In the genomic region with DNA sequence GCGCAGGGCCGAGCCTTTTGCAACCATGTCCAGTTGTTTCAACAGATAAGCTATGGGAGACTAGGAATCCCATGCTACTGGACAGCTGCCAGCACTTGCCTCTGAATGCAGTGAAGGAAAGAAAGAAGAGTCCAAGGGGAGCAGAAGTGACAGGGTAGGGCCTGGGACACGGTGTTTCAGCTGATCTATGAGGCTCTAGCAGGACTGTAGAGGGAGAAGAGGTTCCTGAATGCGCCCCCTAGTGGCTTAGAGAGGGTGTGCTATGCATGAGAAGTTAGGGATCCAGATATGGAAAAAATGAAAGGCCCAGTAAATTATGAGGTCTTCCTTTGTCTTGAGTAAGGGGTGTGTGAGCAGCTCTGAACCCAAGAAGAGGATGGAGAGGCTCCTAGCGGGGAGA, we compare ENCODE assay signal across 7 mouse cellular contexts. TPM values are rescaled to one million over a fixed set of nuclear protein-coding genes. Genes with fewer than 3 reads are reported as not detected.
DNase-seq lines count a peak whose midpoint lies in the region; ATAC-seq lines count a peak whose summit lies in the region.

No protein-coding gene starts in this region.

- no peaks in the 10 kb centered on the region for H3K27me3 ChIP-seq in intestine, embryonic 16.5 days (replicated peaks; ENCODE audit: control insufficient read depth, insufficient read depth, low read length)

- peak; percentile 12 for DNase-seq in right cerebral cortex, adult 18-20 months
- no peak for DNase-seq in right cerebral cortex, postnatal 25 days
- DNase-seq in adipocyte (ENCODE audit: low spot score) = peak; percentile 93
- DNase-seq in embryo, embryonic 9.5 days (ENCODE audit: extremely low spot score) = peak; percentile 32
- DNase-seq in lung, adult 18-20 months = peak; percentile 44 to 60
- peak; percentile 23 to 58 for DNase-seq in spleen, postnatal 14 days (ENCODE audit: low spot score in 2 of 2)

- H3K4me1 ChIP-seq in intestine, embryonic 16.5 days (ENCODE audit: control insufficient read depth, insufficient read depth, low read length) = peaks cover 3% of the 10 kb centered on the region; the same call in 1 of the 2 replicates

- no peak overlapping the region for H3K9ac ChIP-seq in intestine, embryonic 16.5 days (ENCODE audit: low read depth, low read length)

- H3K4me2 ChIP-seq in intestine, embryonic 16.5 days (ENCODE audit: low read depth, low read length) = no peak overlapping the region

- 44% methylated on average over 5 of the region's 5 CpGs for WGBS in intestine, embryonic 16.5 days

- ATAC-seq in intestine, embryonic 16.5 days = peak; percentile 76

- no peaks in the 10 kb centered on the region for H3K36me3 ChIP-seq in intestine, embryonic 16.5 days (ENCODE audit: control insufficient read depth, insufficient read depth, low read length)

- H3K27ac ChIP-seq in intestine, embryonic 16.5 days (ENCODE audit: low read length) = no peak overlapping the region

- no peak overlapping the region for H3K4me3 ChIP-seq in intestine, embryonic 16.5 days (ENCODE audit: low read length)

- no peaks in the 10 kb centered on the region for H3K9me3 ChIP-seq in intestine, embryonic 16.5 days (ENCODE audit: control insufficient read depth, low read length)

RNA-seq across cellular contexts. Expression of gene Mylk3, which starts 11.4 kb away (rescaled TPM):
- polyA plus RNA-seq in intestine, embryonic 16.5 days (2015; fragmentation: Nextera tagmentation; extraction: Ambion mirVana) = 17.8 and 19.9 TPM in 2 replicates

RNA-seq across cellular contexts. Expression of gene 4921524J17Rik, which starts 35.1 kb away (rescaled TPM):
- 32.6 and 33.2 TPM in 2 replicates for polyA plus RNA-seq in intestine, embryonic 16.5 days (2015; fragmentation: Nextera tagmentation; extraction: Ambion mirVana)
